Mouse (Mus musculus): Measurements from ENCODE around the gene Cpt1a. TPM values are rescaled to one million over a fixed set of nuclear protein-coding genes. Genes with fewer than 3 reads are reported as not detected.
A peak's percentile ranks its signal among the peaks of the same experiment; 100 is the strongest.

Cpt1a gene
- polyA plus RNA-seq, 1 experiment from 2014 or later, result 31.8 TPM

DNA sequence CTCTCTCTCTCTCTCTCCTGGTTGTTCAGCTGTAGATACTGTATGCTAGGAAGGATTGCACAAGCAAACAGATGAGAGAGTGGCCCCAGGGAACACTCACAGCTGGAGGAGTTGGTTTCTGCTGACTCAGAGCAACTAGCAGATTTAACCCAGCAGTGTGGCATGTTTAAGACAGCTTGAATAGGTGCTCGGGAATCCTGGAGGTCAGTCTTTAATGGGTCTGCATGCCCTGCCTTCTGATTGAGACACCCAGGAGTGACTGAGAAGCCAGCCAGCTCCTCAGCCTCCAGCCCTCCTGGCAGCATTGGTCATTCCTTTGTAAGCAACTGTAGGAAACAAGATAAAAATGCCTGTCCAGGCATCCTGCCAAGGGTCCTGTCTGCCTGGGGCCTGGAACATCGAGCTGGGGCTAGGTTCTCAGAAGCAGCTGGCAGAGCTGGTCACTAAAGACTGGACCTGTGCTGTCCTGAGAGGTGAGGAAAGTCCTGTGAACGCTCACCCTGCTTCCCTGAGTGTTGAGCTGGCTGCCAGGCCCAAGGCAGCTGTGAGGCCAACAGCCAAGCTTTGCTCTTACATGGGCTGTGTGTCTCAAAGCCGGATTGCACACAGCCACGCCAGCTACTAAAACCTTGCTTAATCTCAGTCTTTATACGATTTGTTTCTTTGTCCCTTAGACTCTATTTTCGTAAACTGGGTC is 31.4 kb downstream of the Cpt1a start:
- WGBS, result 60% methylated on average over 7 of the region's 7 CpGs
- H3K4me3 ChIP-seq (replicated peaks), result no peak overlapping the region
- H3K27ac ChIP-seq, result no peak overlapping the region
- no peak overlapping the region for H3K4me2 ChIP-seq (replicated peaks)
- no peaks in the 10 kb centered on the region for H3K4me1 ChIP-seq (replicated peaks)
- H3K27me3 ChIP-seq (replicated peaks), result no peaks in the 10 kb centered on the region
- no peaks in the 10 kb centered on the region for H3K9me3 ChIP-seq
- H3K36me3 ChIP-seq, result 0 out of 2 replicates have a peak, but pooled peaks cover 2% of the 10 kb centered on the region
- peak; percentile 33; the same call in 1 of the 2 replicates for ATAC-seq
- no peak overlapping the region for H3K9ac ChIP-seq

DNA sequence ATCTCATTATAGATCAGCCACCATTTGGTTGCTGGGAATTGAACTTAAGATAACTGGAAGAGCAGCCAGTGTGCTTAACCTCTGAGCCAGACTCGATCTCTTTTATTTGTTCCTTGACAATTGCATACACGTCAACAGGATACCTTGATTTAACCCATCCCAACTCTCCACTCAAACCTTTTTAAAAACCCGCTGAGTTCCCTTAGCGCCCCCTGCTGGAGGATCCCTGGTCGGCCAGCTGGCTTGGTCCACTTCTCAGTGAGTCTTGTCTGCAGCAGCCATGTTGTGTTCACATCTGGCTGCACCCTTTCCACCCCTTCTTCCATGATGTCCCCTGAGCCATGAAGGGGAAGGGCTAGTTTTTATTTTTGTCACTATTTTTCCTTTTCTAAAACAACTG is 33.0 kb downstream of the Cpt1a start:
- Histone ChIP-seq H3K36me3 (0 out of 2 replicates have a peak, but pooled peaks cover 2% of the 10 kb centered on the region), H3K9me3 (no peaks in the 10 kb centered on the region), H3K4me2 (replicated peaks) (no peak overlapping the region), H3K4me1 (replicated peaks) (no peaks in the 10 kb centered on the region), H3K27ac (no peak overlapping the region), H3K27me3 (replicated peaks) (no peaks in the 10 kb centered on the region), H3K4me3 (replicated peaks) (no peak overlapping the region), H3K9ac (no peak overlapping the region)
- WGBS, result 68% methylated on average over 5 of the region's 5 CpGs
- ATAC-seq, result no peak

DNA sequence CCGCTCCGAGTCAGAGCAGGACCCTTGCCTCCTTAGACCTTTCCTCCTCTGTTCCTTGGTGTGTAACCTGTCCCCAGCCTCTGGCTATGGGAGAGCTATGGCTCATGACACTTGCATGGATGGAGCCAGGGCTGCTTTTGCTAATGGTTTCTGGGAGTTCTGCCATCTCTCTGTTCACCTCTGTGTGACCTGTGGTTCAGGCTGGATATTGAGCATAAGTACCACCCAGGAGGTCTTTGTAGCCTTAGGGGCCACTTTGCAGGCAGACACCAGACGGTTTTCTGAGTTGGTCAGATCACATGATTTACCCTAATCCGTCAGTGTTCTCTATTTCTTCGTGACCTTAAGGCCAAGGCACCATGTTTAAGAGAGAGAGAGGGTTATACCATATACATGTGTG is 34.4 kb downstream of the Cpt1a start:
- Histone ChIP-seq H3K4me1 (replicated peaks) (no peaks in the 10 kb centered on the region), H3K27me3 (replicated peaks) (no peaks in the 10 kb centered on the region), H3K4me2 (replicated peaks) (no peak overlapping the region), H3K9ac (no peak overlapping the region), H3K36me3 (0 out of 2 replicates have a peak, but pooled peaks cover 2% of the 10 kb centered on the region), H3K4me3 (replicated peaks) (no peak overlapping the region), H3K9me3 (no peaks in the 10 kb centered on the region), H3K27ac (no peak overlapping the region)
- no peak for ATAC-seq
- WGBS, result 74% methylated on average over 5 of the region's 5 CpGs

DNA sequence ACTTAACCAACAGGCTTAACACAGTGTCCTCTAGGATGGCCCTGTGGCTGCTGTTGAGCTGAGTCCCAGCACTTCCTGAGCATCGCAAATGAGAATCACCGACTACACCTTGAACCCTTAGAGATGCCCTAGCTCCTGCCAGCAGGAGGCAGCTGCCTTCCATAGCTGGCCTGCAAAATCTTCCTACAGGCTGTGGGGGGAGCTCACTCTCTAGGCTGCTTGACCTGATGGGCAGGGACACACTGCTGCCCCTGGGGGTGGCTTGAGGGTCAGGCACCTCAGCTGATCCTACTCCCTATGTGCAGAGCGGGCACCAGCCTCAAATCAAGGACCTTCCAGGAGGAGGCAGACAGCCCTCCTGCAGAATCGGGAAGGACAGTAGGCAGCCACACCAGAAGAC is 35.5 kb downstream of the Cpt1a start:
- no peak overlapping the region for H3K4me3 ChIP-seq (replicated peaks)
- no peaks in the 10 kb centered on the region for H3K4me1 ChIP-seq (replicated peaks)
- H3K9ac ChIP-seq, result no peak overlapping the region
- no peak overlapping the region for H3K4me2 ChIP-seq (replicated peaks)
- no peaks in the 10 kb centered on the region for H3K27me3 ChIP-seq (replicated peaks)
- H3K9me3 ChIP-seq, result no peaks in the 10 kb centered on the region
- H3K27ac ChIP-seq, result no peak overlapping the region
- WGBS, result 73% methylated on average over 4 of the region's 4 CpGs
- no peak for ATAC-seq
- 0 out of 2 replicates have a peak, but pooled peaks cover 2% of the 10 kb centered on the region for H3K36me3 ChIP-seq

DNA sequence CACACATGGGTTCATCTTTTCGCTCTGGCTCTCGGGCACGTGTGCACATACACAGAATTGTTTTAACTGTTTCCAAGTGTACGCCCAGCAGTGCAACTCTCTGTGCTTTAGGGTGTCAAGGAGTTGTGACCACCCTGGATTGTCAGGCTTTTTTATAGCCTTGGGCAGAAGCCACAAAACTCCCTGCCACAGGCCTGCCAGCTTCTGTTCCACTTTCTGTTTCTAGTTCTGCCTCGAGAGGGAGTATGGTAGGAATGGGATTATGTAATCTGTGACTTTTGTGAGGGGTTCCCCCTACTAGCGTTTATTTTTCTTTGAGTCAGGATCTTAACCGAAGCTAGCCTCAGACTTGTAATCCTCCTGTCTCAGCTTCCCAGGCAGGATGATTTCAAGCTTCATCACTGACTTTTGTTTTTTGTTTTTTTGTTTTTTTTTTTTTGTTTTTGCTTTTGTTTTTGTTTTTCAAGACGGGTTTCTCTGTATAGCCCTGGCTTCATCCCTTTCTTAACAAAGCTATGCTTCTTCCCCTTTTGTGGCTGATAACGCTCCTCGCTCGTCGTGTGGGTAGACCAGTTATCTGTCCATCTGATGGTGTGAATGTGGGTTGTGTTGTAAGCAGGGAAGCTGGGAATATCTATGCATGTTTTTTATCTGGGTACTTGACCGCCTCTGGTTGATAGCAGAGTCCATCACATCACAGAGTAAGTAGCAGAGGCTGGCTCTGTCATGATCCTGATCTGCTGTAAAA is 37.9 kb downstream of the Cpt1a start:
- H3K4me2 ChIP-seq (replicated peaks), result no peak overlapping the region
- peaks cover 3% of the 10 kb centered on the region; the same call in 1 of the 2 replicates for H3K36me3 ChIP-seq
- ATAC-seq, result no peak
- no peaks in the 10 kb centered on the region for H3K9me3 ChIP-seq
- H3K27me3 ChIP-seq (replicated peaks), result no peaks in the 10 kb centered on the region
- H3K9ac ChIP-seq, result no peak overlapping the region
- no peaks in the 10 kb centered on the region for H3K4me1 ChIP-seq (replicated peaks)
- 85% methylated on average over 13 of the region's 13 CpGs for WGBS
- no peak overlapping the region for H3K27ac ChIP-seq
- H3K4me3 ChIP-seq (replicated peaks), result no peak overlapping the region

DNA sequence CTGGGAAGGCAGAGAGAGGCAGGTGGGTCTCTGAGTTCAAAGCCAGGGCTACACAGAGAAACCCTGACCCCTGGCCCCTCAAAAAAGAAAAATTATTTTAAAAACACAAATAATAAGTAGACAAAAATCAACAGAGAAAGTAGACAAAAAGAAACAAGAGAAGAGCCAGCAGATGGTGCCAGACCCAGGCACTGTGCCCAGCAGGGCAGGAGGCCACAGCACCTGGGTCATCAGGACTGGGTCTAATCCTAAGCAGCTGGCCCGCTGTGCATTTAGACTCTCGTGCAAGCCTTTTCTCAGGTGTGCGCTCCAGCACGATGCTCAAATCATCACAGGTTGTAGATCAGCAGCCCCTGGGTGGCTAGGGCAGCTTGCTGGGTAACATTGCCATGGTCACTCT is 41.4 kb downstream of the Cpt1a start:
- no peak overlapping the region for H3K4me2 ChIP-seq (replicated peaks)
- 84% methylated on average over 4 of the region's 4 CpGs for WGBS
- H3K27me3 ChIP-seq (replicated peaks), result no peaks in the 10 kb centered on the region
- no peaks in the 10 kb centered on the region for H3K9me3 ChIP-seq
- no peak overlapping the region for H3K9ac ChIP-seq
- no peak for ATAC-seq
- no peaks in the 10 kb centered on the region for H3K4me1 ChIP-seq (replicated peaks)
- no peak overlapping the region for H3K4me3 ChIP-seq (replicated peaks)
- H3K36me3 ChIP-seq, result peaks cover 12% of the 10 kb centered on the region
- H3K27ac ChIP-seq, result no peak overlapping the region

DNA sequence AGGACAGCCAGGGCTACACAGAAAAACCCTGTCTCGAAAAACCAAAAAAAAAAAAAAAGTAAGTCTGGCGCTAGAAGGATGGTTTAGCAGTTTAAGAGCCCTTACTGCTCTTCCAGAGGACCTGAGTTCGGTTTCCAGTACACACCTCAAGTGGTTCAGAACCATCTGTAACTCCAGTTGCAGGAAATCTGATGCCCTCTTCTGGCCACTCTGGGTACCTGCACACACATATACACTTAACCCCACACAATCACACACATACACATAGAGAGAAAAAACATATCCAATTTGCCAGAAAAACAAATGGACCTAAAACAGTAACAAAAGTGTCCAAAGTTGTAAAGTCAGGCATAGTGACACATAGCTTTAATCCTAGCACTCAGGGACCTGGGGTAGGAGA is 43.0 kb downstream of the Cpt1a start:
- WGBS, result 94% methylated on average over 3 of the region's 3 CpGs
- no peak overlapping the region for H3K4me2 ChIP-seq (replicated peaks)
- H3K36me3 ChIP-seq, result peaks cover 12% of the 10 kb centered on the region

DNA sequence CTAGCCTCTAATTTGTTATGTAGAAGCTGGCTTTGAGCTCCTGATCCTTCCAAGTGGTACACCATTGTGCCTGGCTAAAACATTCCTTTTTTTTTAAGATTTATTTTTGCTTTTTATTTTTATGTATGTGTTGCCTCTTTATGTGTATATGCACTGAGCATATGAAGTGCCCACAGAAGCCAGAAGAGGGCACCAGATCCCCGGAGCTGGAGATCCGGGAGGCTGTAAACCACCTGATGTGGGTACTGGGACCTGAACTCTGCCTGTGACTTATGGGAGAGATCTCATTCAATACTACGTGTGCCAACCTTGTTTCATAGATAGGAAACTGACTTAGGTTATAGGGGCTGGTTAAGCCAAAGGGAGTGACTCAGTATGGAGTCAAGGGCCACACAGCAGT is 46.1 kb downstream of the Cpt1a start:
- no peak overlapping the region for H3K4me2 ChIP-seq (replicated peaks)
- WGBS, result 92% methylated on average over 3 of the region's 3 CpGs
- no peaks in the 10 kb centered on the region for H3K9me3 ChIP-seq
- H3K27me3 ChIP-seq (replicated peaks), result no peaks in the 10 kb centered on the region
- H3K4me1 ChIP-seq (replicated peaks), result no peaks in the 10 kb centered on the region
- H3K9ac ChIP-seq, result no peak overlapping the region
- H3K27ac ChIP-seq, result no peak overlapping the region
- peaks cover 12% of the 10 kb centered on the region for H3K36me3 ChIP-seq
- no peak overlapping the region for H3K4me3 ChIP-seq (replicated peaks)
- ATAC-seq, result no peak

More for the DNA sequence above, 43.0 kb downstream of the Cpt1a start:
- Histone ChIP-seq H3K9ac (no peak overlapping the region), H3K27me3 (replicated peaks) (no peaks in the 10 kb centered on the region), H3K27ac (no peak overlapping the region), H3K4me1 (replicated peaks) (no peaks in the 10 kb centered on the region), H3K4me3 (replicated peaks) (no peak overlapping the region), H3K9me3 (no peaks in the 10 kb centered on the region)
- ATAC-seq, result no peak

DNA sequence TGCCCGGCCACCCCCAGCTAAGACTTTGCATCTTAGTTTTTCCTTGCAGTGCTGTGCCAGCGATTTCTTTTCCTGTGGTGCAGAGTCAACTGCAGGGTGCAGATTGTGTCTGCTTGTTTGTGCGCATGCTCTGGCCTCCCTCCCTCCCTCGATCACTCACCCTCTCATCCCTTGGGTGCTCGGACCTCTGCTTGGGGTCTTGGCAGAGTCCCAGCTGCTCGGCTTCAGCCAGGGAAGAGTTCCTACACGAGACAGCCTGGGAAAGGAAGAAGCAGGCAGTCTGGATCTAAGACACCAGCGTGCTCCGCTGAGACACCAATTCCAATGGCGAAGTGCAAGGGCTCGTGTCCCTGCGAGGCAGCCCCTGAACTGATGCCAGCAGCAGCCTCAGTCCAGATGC is 51.2 kb downstream of the Cpt1a start:
- H3K9me3 ChIP-seq, result no peaks in the 10 kb centered on the region
- ATAC-seq, result no peak
- no peak overlapping the region for H3K4me2 ChIP-seq (replicated peaks)
- no peak overlapping the region for H3K27ac ChIP-seq
- no peak overlapping the region for H3K4me3 ChIP-seq (replicated peaks)
- H3K27me3 ChIP-seq (replicated peaks), result no peaks in the 10 kb centered on the region
- H3K4me1 ChIP-seq (replicated peaks), result no peaks in the 10 kb centered on the region
- 55% methylated on average over 12 of the region's 12 CpGs for WGBS
- H3K36me3 ChIP-seq, result no peaks in the 10 kb centered on the region; the same call in 1 of the 2 replicates
- H3K9ac ChIP-seq, result no peak overlapping the region

DNA sequence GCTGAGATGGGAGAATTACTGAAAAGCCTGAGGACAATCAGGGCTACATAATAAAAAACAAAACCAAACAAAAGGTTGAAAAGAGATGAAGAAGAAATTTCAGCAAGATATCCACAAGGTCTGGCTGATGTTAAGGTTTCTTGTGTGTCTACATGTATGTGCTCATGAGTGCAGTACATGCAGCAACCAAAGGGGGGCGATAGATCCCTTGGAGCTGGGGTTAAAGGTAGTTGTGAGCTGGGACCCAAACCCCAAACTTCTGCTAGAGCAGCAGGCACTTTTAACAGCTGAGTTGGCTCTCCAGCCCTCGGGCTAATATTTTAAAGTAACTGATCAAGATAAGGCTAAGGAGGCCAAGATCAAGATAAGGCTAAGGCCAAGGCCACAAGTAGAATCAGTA is 51.9 kb downstream of the Cpt1a start:
- no peaks in the 10 kb centered on the region for H3K9me3 ChIP-seq
- WGBS, result 62% methylated on average over 2 of the region's 2 CpGs
- ATAC-seq, result no peak
- H3K9ac ChIP-seq, result no peak overlapping the region
- H3K27me3 ChIP-seq (replicated peaks), result no peaks in the 10 kb centered on the region
- no peaks in the 10 kb centered on the region for H3K36me3 ChIP-seq
- H3K4me1 ChIP-seq (replicated peaks), result no peaks in the 10 kb centered on the region
- H3K4me2 ChIP-seq (replicated peaks), result no peak overlapping the region
- no peak overlapping the region for H3K4me3 ChIP-seq (replicated peaks)
- H3K27ac ChIP-seq, result no peak overlapping the region

DNA sequence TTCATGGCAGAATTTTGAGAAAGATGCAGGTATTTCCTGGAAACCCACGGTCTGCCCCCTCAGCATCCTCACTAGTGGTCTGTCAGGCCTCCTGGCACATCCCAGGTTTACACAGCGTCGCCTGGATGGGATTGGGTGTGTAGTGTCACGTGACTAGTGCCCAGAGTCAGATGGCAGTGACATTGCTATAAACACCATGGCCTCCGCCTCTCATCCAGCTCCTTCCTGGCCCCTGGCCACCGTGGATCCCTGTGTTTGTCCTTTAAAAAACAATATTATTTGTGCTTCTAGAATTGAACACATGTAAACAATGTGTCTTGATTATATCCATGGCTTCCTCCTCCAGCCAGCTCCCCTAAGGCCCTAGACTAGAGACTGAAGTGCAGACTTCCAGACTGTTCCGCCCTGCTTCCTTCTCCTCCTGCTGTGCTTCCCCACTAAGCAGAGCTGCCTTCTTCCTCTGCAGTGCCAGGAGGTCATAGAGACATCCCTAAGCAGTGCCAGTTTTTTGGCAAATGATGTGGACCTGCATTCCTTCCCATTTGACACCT is 53.9 kb downstream of the Cpt1a start:
- 66% methylated on average over 7 of the region's 7 CpGs for WGBS
- ATAC-seq, result no peak
- no peak overlapping the region for H3K4me2 ChIP-seq (replicated peaks)
- H3K27ac ChIP-seq, result no peak overlapping the region
- H3K4me3 ChIP-seq (replicated peaks), result no peak overlapping the region
- H3K36me3 ChIP-seq, result no peaks in the 10 kb centered on the region
- no peaks in the 10 kb centered on the region for H3K4me1 ChIP-seq (replicated peaks)
- no peaks in the 10 kb centered on the region for H3K9me3 ChIP-seq
- no peaks in the 10 kb centered on the region for H3K27me3 ChIP-seq (replicated peaks)
- H3K9ac ChIP-seq, result no peak overlapping the region

DNA sequence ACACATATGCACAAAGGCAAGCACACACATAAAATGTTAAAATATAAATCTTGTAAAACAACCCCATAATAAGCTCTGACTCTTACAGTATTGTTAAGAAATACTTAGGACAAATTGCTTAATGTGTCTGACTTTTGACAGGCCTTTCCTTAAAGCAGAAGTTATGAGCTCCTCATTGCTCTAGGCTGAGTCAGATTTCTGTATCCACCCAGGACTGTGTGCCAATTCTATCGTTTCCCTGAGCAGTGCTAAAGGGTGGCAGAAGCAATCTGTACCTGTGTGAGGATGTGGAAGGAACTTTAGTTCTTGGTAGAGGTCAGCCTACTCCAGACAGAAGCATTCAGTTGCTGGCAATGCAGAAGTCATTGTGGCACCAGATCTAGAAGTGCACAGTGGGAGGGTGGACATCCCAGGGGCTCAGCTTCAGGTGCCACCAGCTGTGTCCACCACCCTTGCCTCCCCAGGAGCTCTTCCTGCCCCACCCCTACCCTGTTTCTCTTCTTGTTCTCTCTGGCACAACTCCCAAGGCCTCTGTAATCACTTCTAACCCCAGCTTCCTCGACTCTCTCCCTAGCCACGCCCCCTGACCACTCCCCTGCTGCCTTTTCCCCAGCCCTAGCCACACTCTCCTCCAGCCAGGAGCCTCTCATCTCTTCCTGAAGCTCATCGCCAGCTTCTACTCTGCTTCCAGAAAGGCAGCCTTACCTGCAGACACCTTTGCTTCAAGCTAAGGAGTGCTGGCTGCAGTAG is 55.0 kb downstream of the Cpt1a start:
- Histone ChIP-seq H3K9me3 (no peaks in the 10 kb centered on the region), H3K9ac (no peak overlapping the region), H3K4me2 (replicated peaks) (no peak overlapping the region), H3K27ac (no peak overlapping the region), H3K27me3 (replicated peaks) (no peaks in the 10 kb centered on the region), H3K36me3 (0 out of 2 replicates have a peak, but pooled peaks cover 4% of the 10 kb centered on the region), H3K4me3 (replicated peaks) (no peak overlapping the region), H3K4me1 (replicated peaks) (no peaks in the 10 kb centered on the region)
- 24% methylated on average over 4 of the region's 4 CpGs for WGBS
- ATAC-seq, result peak; percentile 73

Data from intestine, embryonic 15.5 days (tissue).